Mouse (Mus musculus) spleen, adult 2 months (tissue): ENCODE data around the gene Gja8. TPM values are rescaled to one million over a fixed set of nuclear protein-coding genes. Genes with fewer than 3 reads are reported as not detected.

Experiments used
- DNase-seq, 2 experiments: peaks; one replicate each; pipeline versions ENCODE4 v3.0.0 to v3.0.0-alpha.2; 2012 to 2021; ENCODE audit warnings: low spot score in 2 of 2, low read depth in 1 of 2
- H3K27ac ChIP-seq: fragments of 200-500 bp; 2 replicates; pipeline ENCODE4 v1.5.1; 2012; ENCODE audit warnings: low read length, inconsistent platforms; ENCODE audit not compliant: insufficient read depth
- H3K27me3 ChIP-seq: fragments of 200-500 bp; 2 replicates; pipeline ENCODE4 v1.6.1; 2012; ENCODE audit warnings: mild to moderate bottlenecking, moderate library complexity, low read length, inconsistent platforms; ENCODE audit not compliant: control insufficient read depth, insufficient read depth
- H3K36me3 ChIP-seq: fragments of 200-500 bp; 2 replicates; pipeline ENCODE4 v1.6.1; 2012; ENCODE audit warnings: mild to moderate bottlenecking, low read length, inconsistent platforms; ENCODE audit not compliant: control insufficient read depth, insufficient read depth
- H3K4me1 ChIP-seq: fragments of 200-500 bp; 2 replicates; pipeline ENCODE4 v1.6.1; 2011; ENCODE audit warnings: inconsistent platforms; ENCODE audit not compliant: control insufficient read depth, insufficient read depth, insufficient read length
- H3K4me3 ChIP-seq: fragments of 200-500 bp; 2 replicates; pipeline ENCODE4 v1.5.1; 2011; ENCODE audit warnings: mild to moderate bottlenecking, inconsistent platforms; ENCODE audit not compliant: insufficient read depth, insufficient read length; ENCODE audit errors: extremely low read depth
- CTCF ChIP-seq: fragments of 200-500 bp; IDR thresholded peaks from 2 replicates; pipeline ENCODE4 v1.5.1; 2011; ENCODE audit warnings: mild to moderate bottlenecking, inconsistent platforms; ENCODE audit not compliant: insufficient read depth, insufficient read length, insufficient replicate concordance; ENCODE audit errors: extremely low read depth
- POLR2A ChIP-seq: fragments of 200-500 bp; IDR thresholded peaks from 2 replicates; pipeline ENCODE4 v1.6.1; 2011; ENCODE audit warnings: low read depth, low read length, inconsistent platforms
- WGBS: fragments of 180-500 bp; shearing (Covaris S2); methylation state at CpG from one replicate; pipeline ENCODE4 v1.1.7; 2018; 5-methylcytosine and 5-hydroxymethylcytosine counted together
- polyA plus RNA-seq: library from polyadenylated mRNA; depleted of rRNA; stranded (reverse); fragments of >200 nt; gene quantifications from 2 replicates; pipeline ENCODE4 v1.2.3, GENCODE M21; 2012

Gja8 gene
- polyA plus RNA-seq, 1 experiment: not detected

DNA sequence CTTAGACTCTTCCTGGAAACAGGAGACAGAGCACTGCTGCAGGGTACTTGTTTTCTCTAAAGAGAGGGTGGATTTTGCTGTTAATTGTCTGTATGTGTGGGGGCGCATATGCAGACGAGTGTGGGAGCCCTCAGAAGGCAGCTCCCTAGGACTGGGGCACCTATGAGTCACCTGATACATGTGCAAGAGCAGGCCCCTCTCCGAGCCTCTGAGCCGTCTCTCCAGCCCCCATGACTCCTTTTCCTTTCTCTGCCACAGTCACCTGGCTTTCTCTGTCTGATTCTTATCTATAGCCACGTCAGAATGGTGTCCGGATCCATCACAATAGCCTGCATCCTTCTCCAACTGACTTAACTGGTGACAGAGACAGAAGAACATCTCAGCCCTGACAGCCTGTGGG, 44.3 kb downstream of the Gja8 start:
- Histone ChIP-seq H3K27ac (0 out of 2 replicates have a peak overlapping the region, but pooled peaks have one; percentile 23), H3K36me3 (peaks cover 14% of the 10 kb centered on the region), H3K4me1 (peaks cover 3% of the 10 kb centered on the region; the same call in 1 of the 2 replicates), H3K27me3 (no peaks in the 10 kb centered on the region), H3K4me3 (no peak overlapping the region)
- DNase-seq: no peak
- WGBS: 79% methylated on average over 6 of the region's 6 CpGs
- no peak for TF ChIP-seq POLR2A

DNA sequence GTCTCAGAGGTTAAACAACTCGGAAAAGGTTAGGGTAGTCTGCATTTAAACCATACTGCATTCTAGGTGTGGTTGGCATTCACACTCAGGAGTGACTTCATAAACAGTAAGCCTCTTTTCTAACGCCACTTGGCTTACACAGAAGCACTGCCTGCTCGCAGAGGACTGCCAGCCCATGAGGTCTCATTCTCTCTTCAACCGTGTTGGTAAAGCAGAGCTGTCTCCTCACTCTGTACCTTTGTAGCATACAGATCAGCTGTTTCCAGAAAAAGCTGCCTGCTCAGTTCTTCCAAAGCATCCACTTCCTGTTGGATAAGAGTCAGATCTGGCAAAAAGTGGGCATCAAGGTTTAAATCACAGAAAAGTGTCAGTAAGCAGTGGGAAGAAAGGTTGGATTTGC, 45.4 kb downstream of the Gja8 start:
- H3K4me1 ChIP-seq: peaks cover 3% of the 10 kb centered on the region; the same call in 1 of the 2 replicates
- H3K27ac ChIP-seq: no peak overlapping the region
- WGBS: 87% methylated on average over 4 of the region's 4 CpGs
- H3K4me3 ChIP-seq: no peak overlapping the region
- no peak for DNase-seq
- peaks cover 15% of the 10 kb centered on the region for H3K36me3 ChIP-seq
- TF ChIP-seq CTCF: no peak
- no peak for TF ChIP-seq POLR2A
- H3K27me3 ChIP-seq: no peaks in the 10 kb centered on the region

DNA sequence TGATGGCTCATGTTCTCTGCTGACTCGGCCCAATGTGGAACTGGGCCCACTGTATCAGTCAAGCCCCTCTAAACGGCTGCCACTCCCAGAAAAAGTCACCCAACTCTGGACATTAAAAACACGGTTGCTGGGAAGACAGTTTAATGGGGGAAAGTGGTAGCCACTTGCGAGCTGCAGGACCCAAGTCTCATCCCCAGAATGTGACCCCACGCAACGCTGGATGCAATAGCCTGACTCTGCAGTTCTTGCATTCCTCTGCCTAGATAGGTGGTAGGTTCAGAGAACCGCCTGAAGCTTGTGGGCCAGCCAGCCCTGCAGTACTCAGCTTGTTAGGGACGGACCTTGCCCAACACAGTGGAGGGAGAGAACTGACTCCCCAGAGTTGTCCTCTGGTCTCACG, 46.3 kb downstream of the Gja8 start:
- WGBS: 93% methylated on average over 9 of the region's 9 CpGs
- Histone ChIP-seq H3K4me1 (peaks cover 3% of the 10 kb centered on the region; the same call in 1 of the 2 replicates), H3K36me3 (peaks cover 20% of the 10 kb centered on the region), H3K27me3 (no peaks in the 10 kb centered on the region), H3K4me3 (no peak overlapping the region), H3K27ac (no peak overlapping the region)
- TF ChIP-seq POLR2A (no peak), CTCF (no peak)
- no peak for DNase-seq

DNA sequence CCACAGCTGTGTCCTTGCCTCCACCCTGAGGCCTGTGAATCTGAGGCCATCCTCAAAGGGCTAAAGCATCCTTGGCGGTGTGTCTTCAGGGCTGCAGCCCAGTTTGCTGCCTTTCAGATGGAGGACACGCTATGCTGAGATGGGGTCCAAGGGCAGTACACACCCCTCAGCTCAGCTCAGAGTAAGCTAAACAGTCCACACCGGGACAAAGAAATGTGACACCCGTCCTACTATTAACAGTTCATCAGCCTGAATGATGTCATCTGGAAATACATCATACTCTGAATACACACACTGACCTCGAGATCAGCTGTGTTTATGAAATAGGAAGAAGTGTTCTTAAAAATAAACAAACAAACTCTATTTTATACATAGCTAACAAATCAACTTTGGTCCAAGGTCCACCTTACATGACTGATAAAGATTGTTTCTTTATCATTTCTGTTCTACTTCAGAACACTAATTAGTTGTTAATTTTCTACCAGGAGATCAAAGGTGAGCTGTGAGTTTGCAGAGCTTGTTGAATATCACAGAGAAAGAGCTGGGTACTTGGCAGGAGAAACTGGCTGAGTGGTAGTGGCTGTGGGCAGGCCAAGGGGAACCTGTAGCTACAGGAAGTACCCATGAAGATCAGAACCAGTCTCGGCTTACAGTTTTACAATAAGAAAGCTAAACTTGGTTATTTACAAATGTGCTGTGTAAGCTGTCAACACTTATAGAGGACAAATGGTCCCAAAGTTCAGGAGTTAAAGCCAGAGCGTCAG, 50.8 kb downstream of the Gja8 start:
- H3K27ac ChIP-seq: no peak overlapping the region
- no peak overlapping the region for H3K4me3 ChIP-seq
- peaks cover 23% of the 10 kb centered on the region for H3K36me3 ChIP-seq
- no peak for DNase-seq
- TF ChIP-seq CTCF (no peak), POLR2A (no peak)
- no peaks in the 10 kb centered on the region for H3K4me1 ChIP-seq
- no peaks in the 10 kb centered on the region for H3K27me3 ChIP-seq
- whole genome bisulfite sequencing: 91% methylated on average over 7 of the region's 7 CpGs

DNA sequence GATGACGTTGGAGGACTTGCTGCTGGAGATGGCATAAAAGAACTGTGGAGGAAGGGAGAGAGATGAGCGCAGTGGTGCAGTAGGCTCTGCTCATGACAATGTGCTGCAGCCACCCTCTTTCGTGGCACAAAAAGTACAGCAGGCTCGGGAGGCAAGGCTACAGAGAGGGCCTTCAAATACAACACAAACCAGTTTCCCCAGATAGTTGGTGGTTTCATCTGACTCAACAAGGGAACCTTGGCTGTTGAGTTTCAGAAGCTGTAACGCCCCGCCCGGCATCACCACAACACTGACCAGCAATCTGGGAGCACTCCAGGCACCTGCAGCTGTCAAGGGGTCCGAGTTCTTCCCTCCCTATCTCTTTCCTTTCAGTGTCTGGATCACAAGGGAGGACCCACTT, 53.3 kb downstream of the Gja8 start:
- H3K4me3 ChIP-seq: no peak overlapping the region
- peaks cover 28% of the 10 kb centered on the region for H3K36me3 ChIP-seq
- WGBS: 96% methylated on average over 8 of the region's 8 CpGs
- H3K4me1 ChIP-seq: no peaks in the 10 kb centered on the region
- no peak for DNase-seq
- no peaks in the 10 kb centered on the region for H3K27me3 ChIP-seq
- TF ChIP-seq CTCF (no peak), POLR2A (no peak)
- H3K27ac ChIP-seq: no peak overlapping the region

DNA sequence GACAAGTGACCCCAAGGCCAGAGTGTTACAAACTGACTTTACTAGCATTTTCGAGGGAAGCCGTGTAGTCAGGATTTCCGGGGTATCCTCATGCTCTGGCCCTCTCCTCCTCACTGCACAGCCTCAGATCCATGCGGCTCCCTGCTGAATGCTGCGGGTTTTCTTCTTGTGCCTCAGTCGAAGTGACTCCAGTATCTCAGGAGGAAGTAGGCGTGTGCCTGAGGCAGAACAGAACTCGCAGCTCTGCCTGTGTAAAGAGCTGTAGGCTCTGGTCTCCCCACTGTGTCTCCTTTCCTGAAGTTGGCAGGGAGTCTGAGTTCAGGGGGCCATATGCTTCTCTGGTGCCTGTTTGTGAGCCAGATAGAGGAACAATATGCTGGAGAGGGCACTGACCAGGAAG, 54.8 kb downstream of the Gja8 start:
- no peak for TF ChIP-seq POLR2A
- no peaks in the 10 kb centered on the region for H3K27me3 ChIP-seq

DNA sequence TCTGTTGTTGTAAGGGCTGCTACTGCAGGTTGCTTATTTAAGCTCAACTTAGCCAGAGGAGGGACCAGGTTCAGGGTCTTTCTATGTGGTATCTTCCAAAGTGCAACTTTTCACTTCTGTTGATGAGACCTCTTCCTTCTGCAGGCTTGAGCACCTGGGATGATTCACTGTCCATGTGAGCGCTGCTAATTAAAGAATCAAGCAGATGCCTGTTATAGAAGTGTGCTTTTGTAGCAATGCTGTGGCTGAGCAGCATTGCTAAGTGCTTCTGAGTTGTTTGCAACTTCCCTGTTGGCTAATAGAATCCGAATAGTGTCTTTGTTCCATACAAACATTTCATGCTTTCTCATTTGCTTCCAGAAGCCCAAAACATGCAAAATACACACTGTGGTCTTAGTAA, 55.5 kb downstream of the Gja8 start:
- H3K4me1 ChIP-seq: no peaks in the 10 kb centered on the region
- TF ChIP-seq CTCF: no peak
- TF ChIP-seq POLR2A: no peak
- H3K27ac ChIP-seq: no peak overlapping the region
- 90% methylated on average over 2 of the region's 2 CpGs for WGBS
- no peak for DNase-seq
- H3K4me3 ChIP-seq: no peak overlapping the region
- H3K27me3 ChIP-seq: no peaks in the 10 kb centered on the region
- H3K36me3 ChIP-seq: peaks cover 25% of the 10 kb centered on the region

More for the DNA sequence above, 54.8 kb downstream of the Gja8 start:
- Histone ChIP-seq H3K4me3 (no peak overlapping the region), H3K27ac (no peak overlapping the region), H3K4me1 (no peaks in the 10 kb centered on the region), H3K36me3 (peaks cover 28% of the 10 kb centered on the region)
- no peak for DNase-seq
- WGBS: 86% methylated on average over 8 of the region's 8 CpGs
